Mouse (Mus musculus): ENCODE measurements at regions not wholly inside any gene's neighbourhood (a gene's known extent, or its start where the extent isn't known, plus 50 kb on each side); places are given as distances from the start of the nearest gene placed in this dataset.

DNA sequence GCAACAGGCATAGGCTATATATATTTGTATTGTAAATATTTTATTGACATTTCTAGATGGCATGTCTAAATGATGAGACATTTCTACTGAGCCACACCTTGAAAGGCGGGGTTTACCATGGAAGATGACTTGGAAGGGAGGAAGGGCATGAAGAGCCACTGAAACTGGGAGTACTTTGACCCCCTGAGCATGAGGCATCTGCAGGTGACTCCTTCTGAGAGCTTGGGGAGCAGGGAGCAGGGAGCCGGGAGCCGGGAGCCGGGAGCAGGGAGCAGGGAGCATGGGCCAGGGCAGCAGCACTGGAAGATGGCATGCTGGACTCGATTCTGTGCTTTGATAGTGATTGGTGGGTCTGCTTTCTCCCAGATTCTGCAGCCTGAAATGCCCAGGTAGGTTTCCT lies 253.5 kb upstream of the Nr5a2 start:
- ATAC-seq (no peak), DNase-seq (ENCODE audit: low read depth, low spot score) (no peak)
- peaks cover 5% of the 10 kb centered on the region for H3K27me3 ChIP-seq
- no peak for TF ChIP-seq CTCF (IDR thresholded peaks at IDR 0.05)
- in situ Hi-C loops (cut with MboI; ENCODE audit: low pct_unique_long_range_greater_than_20kb): no loop called here
- CTCF ChIA-PET: no interaction called here
- POLR2A ChIA-PET: no interaction called here

DNA sequence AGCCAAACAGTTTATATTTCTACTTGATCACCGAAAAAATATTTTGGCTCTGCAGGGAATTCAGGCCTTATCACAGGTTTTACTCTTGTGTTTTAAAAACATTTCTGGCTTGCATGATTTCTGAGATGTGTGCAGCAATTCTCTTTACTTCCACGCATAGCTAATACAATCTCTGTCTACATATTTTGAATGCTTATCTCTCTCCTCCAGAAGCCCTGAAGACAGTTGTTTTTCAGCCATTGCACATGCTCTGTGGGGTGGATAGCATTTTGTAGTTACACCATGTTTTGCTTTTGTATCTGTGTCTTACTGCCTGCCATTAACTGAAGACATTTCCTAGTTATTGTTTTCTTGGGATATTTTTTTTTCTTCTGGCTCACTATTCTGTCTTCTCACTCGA lies 252.6 kb upstream of the Nr5a2 start:
- POLR2A ChIA-PET: no interaction called here
- peaks cover 5% of the 10 kb centered on the region for H3K27me3 ChIP-seq
- CTCF ChIA-PET: no interaction called here

DNA sequence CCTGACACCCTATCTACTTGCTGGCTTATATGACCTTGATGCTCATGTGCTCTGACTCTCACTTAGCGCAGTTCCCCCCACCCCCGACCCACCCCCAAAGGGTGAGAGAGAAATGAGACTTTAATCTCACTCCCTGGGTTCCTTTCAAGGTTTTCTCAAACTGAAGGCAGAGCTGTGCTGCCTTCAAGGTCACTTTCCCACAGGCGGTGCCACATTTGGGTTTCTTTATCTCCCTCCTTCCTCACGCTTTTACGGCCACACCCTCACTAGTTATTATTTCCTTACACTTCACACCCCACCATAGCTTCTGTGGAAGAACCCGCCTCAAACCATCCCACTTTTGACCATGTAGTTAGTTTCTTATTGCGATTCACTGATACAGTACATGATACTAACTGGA lies 244.1 kb upstream of the Nr5a2 start:
- no peak for TF ChIP-seq CTCF (IDR thresholded peaks at IDR 0.05)
- in situ Hi-C loops (cut with MboI; ENCODE audit: low pct_unique_long_range_greater_than_20kb): no loop called here
- ChIA-PET POLR2A (no interaction called here), CTCF (no interaction called here)
- peaks cover 7% of the 10 kb centered on the region for H3K27me3 ChIP-seq
- DNase-seq (ENCODE audit: low read depth, low spot score) (no peak), ATAC-seq (no peak)

More for the DNA sequence above, 252.6 kb upstream of the Nr5a2 start:
- no peak for TF ChIP-seq CTCF (IDR thresholded peaks at IDR 0.05)
- DNase-seq (ENCODE audit: low read depth, low spot score) (no peak), ATAC-seq (no peak)
- in situ Hi-C loops (cut with MboI; ENCODE audit: low pct_unique_long_range_greater_than_20kb): no loop called here

- no peak for TF ChIP-seq CTCF (IDR thresholded peaks at IDR 0.05)
- ChIA-PET POLR2A (no interaction called here), CTCF (no interaction called here)
- ATAC-seq: no peak
- DNase-seq (ENCODE audit: low read depth, low spot score): no peak
- in situ Hi-C loops (cut with MboI; ENCODE audit: low pct_unique_long_range_greater_than_20kb): no loop called here
- H3K27me3 ChIP-seq: peaks cover 7% of the 10 kb centered on the region
Observed at GRCm38 (mm10) chr1:137203512-137203911, 243.3 kb upstream of the Nr5a2 start.

GRCm38 (mm10) chr1:137200931-137201330 lies 240.7 kb upstream of the Nr5a2 start:
- in situ Hi-C loops (cut with MboI; ENCODE audit: low pct_unique_long_range_greater_than_20kb): no loop called here
- POLR2A ChIA-PET: no interaction called here
- ATAC-seq (no peak), DNase-seq (ENCODE audit: low read depth, low spot score) (no peak)
- no peak for TF ChIP-seq CTCF (IDR thresholded peaks at IDR 0.05)
- peaks cover 7% of the 10 kb centered on the region for H3K27me3 ChIP-seq
- CTCF ChIA-PET: no interaction called here

GRCm38 (mm10) chr1:137195962-137196361 lies 235.7 kb upstream of the Nr5a2 start:
- no peaks in the 10 kb centered on the region for H3K27me3 ChIP-seq
- CTCF ChIA-PET: no interaction called here
- in situ Hi-C loops (cut with MboI; ENCODE audit: low pct_unique_long_range_greater_than_20kb): no loop called here
- no peak for TF ChIP-seq CTCF (IDR thresholded peaks at IDR 0.05)
- ATAC-seq: no peak
- POLR2A ChIA-PET: no interaction called here
- no peak for DNase-seq (ENCODE audit: low read depth, low spot score)

DNA sequence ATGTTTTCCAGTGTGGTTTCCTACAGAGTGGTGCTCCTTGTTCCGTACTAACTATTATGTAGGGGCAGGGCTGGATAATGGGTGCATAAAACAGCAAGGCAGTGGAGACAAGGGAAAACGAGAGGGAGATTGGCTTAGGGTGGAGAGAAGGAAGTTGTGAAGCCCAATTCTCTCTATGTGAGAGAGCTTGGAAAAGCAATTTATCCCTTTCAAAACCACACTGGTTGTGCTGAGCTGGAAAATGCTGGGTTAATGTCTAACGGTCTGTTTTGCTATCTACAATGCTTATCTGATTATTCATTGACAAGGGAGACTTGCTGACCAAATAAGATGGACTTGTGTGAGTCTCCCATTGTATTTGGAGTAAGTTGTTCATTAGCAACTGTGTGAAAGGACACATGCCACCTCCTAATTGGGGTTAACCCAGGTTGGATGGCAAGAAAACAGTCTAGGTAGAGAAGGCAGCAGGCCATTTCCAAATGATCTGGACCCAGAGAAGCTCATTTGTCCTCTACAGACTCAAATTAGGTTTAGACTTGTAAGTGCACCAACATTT lies 234.9 kb upstream of the Nr5a2 start:
- no peak for ATAC-seq
- H3K27me3 ChIP-seq: no peaks in the 10 kb centered on the region
- in situ Hi-C loops (cut with MboI; ENCODE audit: low pct_unique_long_range_greater_than_20kb): no loop called here
- no peak for DNase-seq (ENCODE audit: low read depth, low spot score)
- no peak for TF ChIP-seq CTCF (IDR thresholded peaks at IDR 0.05)
- ChIA-PET CTCF (no interaction called here), POLR2A (no interaction called here)

DNA sequence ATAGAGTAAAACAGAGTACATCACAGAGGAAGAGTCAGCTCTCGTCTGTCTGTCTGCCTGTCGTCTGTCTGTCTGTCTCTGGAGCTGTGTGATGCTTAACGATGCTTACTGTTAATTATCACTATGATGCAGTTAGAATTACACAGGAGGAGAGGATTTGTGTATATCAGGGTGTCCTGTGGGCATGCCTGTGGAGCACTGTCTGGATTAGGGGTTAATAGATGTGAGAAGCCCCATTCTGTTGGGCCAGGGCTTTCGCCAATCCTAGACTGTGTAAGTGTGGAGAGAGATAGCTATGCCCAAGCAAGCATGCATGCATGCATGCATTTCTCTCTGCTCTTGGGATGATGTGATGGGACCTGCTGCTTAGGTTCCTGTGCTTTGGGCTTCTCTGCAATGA lies 218.0 kb upstream of the Nr5a2 start:
- CTCF ChIA-PET: no interaction called here
- H3K27me3 ChIP-seq: peaks cover 24% of the 10 kb centered on the region
- ATAC-seq: no peak
- POLR2A ChIA-PET: no interaction called here
- no peak for TF ChIP-seq CTCF (IDR thresholded peaks at IDR 0.05)
- DNase-seq (ENCODE audit: low read depth, low spot score): no peak
- in situ Hi-C loops (cut with MboI; ENCODE audit: low pct_unique_long_range_greater_than_20kb): no loop called here

- peaks cover 32% of the 10 kb centered on the region for H3K27me3 ChIP-seq
- ATAC-seq (no peak), DNase-seq (ENCODE audit: low read depth, low spot score) (no peak)
- ChIA-PET POLR2A (no interaction called here), CTCF (no interaction called here)
- no peak for TF ChIP-seq CTCF (IDR thresholded peaks at IDR 0.05)
- in situ Hi-C loops (cut with MboI; ENCODE audit: low pct_unique_long_range_greater_than_20kb): no loop called here
Observed at GRCm38 (mm10) chr1:137176696-137177095, 216.4 kb upstream of the Nr5a2 start.

- no peak for DNase-seq (ENCODE audit: low read depth, low spot score)
- no peak for ATAC-seq
- in situ Hi-C loops (cut with MboI; ENCODE audit: low pct_unique_long_range_greater_than_20kb): no loop called here
- peaks cover 32% of the 10 kb centered on the region for H3K27me3 ChIP-seq
- no peak for TF ChIP-seq CTCF (IDR thresholded peaks at IDR 0.05)
- POLR2A ChIA-PET: no interaction called here
- CTCF ChIA-PET: no interaction called here
Observed at GRCm38 (mm10) chr1:137174081-137174480, 213.8 kb upstream of the Nr5a2 start.

- in situ Hi-C loops (cut with MboI; ENCODE audit: low pct_unique_long_range_greater_than_20kb): no loop called here
- ChIA-PET POLR2A (no interaction called here), CTCF (interaction anchor here (0.6 to 0.9 kb wide), 2 partner anchors 24 to 97 kb away, joined by 3 read pairs; no protein-coding TSS in a partner anchor)
- DNase-seq (ENCODE audit: low read depth, low spot score) (no peak), ATAC-seq (no peak)
- peaks cover 29% of the 10 kb centered on the region for H3K27me3 ChIP-seq
- no peak for TF ChIP-seq CTCF (IDR thresholded peaks at IDR 0.05)
Observed at GRCm38 (mm10) chr1:137172128-137172527, 211.9 kb upstream of the Nr5a2 start.

GRCm38 (mm10) chr1:137171451-137171850 lies 211.2 kb upstream of the Nr5a2 start:
- no peak for TF ChIP-seq CTCF (IDR thresholded peaks at IDR 0.05)
- H3K27me3 ChIP-seq: peaks cover 22% of the 10 kb centered on the region
- DNase-seq (ENCODE audit: low read depth, low spot score) (no peak), ATAC-seq (no peak)
- in situ Hi-C loops (cut with MboI; ENCODE audit: low pct_unique_long_range_greater_than_20kb): no loop called here
- ChIA-PET CTCF (no interaction called here), POLR2A (no interaction called here)

Data from Patski (cell line).